Mouse (Mus musculus): ENCODE results near the gene Lsm7. TPM values are rescaled to one million over a fixed set of nuclear protein-coding genes. Genes with fewer than 3 reads are reported as not detected.

The Lsm7 gene
- polyA plus RNA-seq, 1 experiment from 2014 or later: 104 TPM

DNA sequence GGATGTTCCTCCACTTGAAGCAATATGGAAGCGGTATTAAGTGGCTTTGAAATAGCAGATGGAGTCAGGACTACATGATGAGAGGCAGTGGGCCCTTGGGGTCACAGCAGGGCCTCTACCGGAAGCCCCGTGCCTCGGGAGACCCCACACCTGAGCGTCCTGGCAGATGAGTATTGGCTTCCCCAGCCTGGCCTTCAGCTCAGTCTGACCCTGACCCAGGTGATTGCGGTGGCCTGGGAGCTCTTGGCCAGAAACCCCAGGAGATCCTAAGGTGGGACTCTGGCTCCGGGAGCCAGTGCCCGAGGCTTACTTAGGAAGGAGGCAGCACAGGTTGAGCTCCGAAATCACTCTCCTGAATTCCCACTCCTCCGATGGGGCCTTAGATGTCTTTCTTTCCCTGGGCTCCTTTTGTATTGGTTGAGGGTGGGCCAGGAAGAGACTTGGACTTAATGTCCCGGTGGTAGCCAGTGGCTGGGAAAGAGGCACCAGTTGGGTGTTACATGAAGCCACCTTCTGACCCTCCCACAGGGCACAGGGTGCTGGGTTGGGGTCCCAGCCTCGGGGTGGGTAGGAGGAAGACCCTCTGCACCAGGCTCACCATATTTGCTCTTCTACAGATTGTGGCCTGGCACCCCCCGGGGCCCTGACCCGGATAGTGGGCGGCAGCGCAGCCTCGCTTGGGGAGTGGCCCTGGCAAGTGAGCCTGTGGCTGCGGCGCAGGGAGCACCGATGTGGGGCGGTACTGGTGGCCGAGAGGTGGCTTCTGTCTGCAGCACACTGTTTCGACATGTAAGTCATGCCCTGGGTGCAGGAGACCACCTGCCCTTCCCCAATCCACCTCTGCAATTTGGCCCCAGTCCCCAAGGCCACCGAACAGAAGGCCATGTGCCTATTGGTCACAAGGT is 41.8 kb upstream of the Lsm7 start:
- DNase-seq (no peak), ATAC-seq (no peak)
- Histone ChIP-seq H3K36me3 (replicated peaks; ENCODE audit: insufficient read depth, low read length) (peaks cover 12% of the 10 kb centered on the region; the same call in 1 of the 2 replicates), H3K27ac (ENCODE audit: low read depth) (no peak overlapping the region), H3K4me1 (ENCODE audit: insufficient read depth) (peaks cover 15% of the 10 kb centered on the region), H3K4me2 (ENCODE audit: low read depth, low read length) (no peak overlapping the region), H3K9me3 (ENCODE audit: low read length) (no peaks in the 10 kb centered on the region), H3K4me3 (ENCODE audit: low read depth, low read length) (no peak overlapping the region), H3K9ac (replicated peaks) (no peak overlapping the region), H3K27me3 (ENCODE audit: insufficient read depth, low read length) (no peaks in the 10 kb centered on the region)
- no peak for TF ChIP-seq EP300 (IDR thresholded peaks at IDR 0.05; ENCODE audit: low read depth)
- no peak for TF ChIP-seq CTCF (IDR thresholded peaks at IDR 0.05; ENCODE audit: low read depth)
- whole genome bisulfite sequencing (ENCODE audit: insufficient replicate concordance): 69% methylated on average over 24 of the region's 24 CpGs

- no peak overlapping the region for H3K4me3 ChIP-seq (ENCODE audit: low read depth, low read length)
- no peaks in the 10 kb centered on the region for H3K27me3 ChIP-seq (ENCODE audit: insufficient read depth, low read length)
- H3K27ac ChIP-seq (ENCODE audit: low read depth): no peak overlapping the region
- no peak for DNase-seq
- H3K4me2 ChIP-seq (ENCODE audit: low read depth, low read length): no peak overlapping the region
- no peak for ATAC-seq
- 83% methylated on average over 6 of the region's 6 CpGs for WGBS (ENCODE audit: insufficient replicate concordance)
- no peaks in the 10 kb centered on the region for H3K9me3 ChIP-seq (ENCODE audit: low read length)
- peaks cover 12% of the 10 kb centered on the region; the same call in 1 of the 2 replicates for H3K36me3 ChIP-seq (replicated peaks; ENCODE audit: insufficient read depth, low read length)
- TF ChIP-seq CTCF (IDR thresholded peaks at IDR 0.05; ENCODE audit: low read depth) (no peak), EP300 (IDR thresholded peaks at IDR 0.05; ENCODE audit: low read depth) (no peak)
- H3K4me1 ChIP-seq (ENCODE audit: insufficient read depth): peaks cover 13% of the 10 kb centered on the region
- no peak overlapping the region for H3K9ac ChIP-seq (replicated peaks)
Measured at GRCm38 (mm10) chr10:80895697-80896096, 40.7 kb upstream of the Lsm7 start.

DNA sequence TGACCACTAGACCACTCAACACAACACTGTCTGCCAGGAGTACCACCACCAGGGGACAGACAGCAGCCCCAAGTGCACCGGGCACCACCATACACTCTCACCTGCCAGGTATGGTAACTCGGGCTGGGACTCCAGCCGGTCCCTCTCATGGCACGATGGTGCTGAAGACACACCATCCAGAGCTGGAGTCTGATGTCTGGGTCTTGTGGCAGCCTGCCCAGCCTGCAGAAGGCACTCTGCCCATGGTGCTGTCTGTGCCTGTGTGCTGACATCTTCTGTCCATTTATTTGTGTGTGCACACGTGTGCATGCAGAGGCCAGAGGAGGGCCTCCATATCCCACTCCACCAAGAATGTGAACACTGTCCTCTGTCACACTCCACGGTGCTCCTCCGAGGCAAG is 40.1 kb upstream of the Lsm7 start:
- no peak for TF ChIP-seq CTCF (IDR thresholded peaks at IDR 0.05; ENCODE audit: low read depth)
- TF ChIP-seq EP300 (IDR thresholded peaks at IDR 0.05; ENCODE audit: low read depth): no peak
- Histone ChIP-seq H3K27ac (ENCODE audit: low read depth) (no peak overlapping the region), H3K4me3 (ENCODE audit: low read depth, low read length) (no peak overlapping the region), H3K9ac (replicated peaks) (no peak overlapping the region), H3K9me3 (ENCODE audit: low read length) (no peaks in the 10 kb centered on the region), H3K4me2 (ENCODE audit: low read depth, low read length) (no peak overlapping the region), H3K27me3 (ENCODE audit: insufficient read depth, low read length) (peaks cover 2% of the 10 kb centered on the region; the same call in 1 of the 2 replicates), H3K4me1 (ENCODE audit: insufficient read depth) (peaks cover 12% of the 10 kb centered on the region), H3K36me3 (replicated peaks; ENCODE audit: insufficient read depth, low read length) (peaks cover 12% of the 10 kb centered on the region; the same call in 1 of the 2 replicates)
- DNase-seq: no peak
- no peak for ATAC-seq
- WGBS (ENCODE audit: insufficient replicate concordance): 79% methylated on average over 7 of the region's 7 CpGs

DNA sequence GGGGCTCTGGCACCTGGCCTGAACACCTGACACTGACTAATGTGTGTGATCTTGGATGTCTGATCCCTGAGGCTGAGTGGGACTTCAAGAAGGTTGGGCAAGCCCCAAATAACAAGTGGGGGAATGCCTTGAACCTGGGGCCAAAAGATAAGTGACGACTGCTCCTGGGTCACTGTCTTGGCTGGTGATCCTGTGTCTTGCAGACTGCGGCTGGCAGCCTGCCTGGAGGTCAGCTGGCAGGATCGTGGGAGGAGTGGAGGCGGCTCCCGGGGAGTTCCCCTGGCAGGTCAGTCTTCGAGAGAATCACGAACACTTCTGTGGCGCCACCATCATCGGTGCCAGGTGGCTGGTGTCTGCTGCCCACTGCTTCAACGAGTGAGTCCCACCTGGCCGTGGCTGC is 32.2 kb upstream of the Lsm7 start:
- H3K27ac ChIP-seq (ENCODE audit: low read depth): no peak overlapping the region
- ATAC-seq: no peak

GRCm38 (mm10) chr10:80881301-80881700 is 26.3 kb upstream of the Lsm7 start:
- no peak overlapping the region for H3K9ac ChIP-seq (replicated peaks)
- peak; percentile 91 for TF ChIP-seq CTCF (IDR thresholded peaks at IDR 0.05; ENCODE audit: low read depth)
- no peak for TF ChIP-seq EP300 (IDR thresholded peaks at IDR 0.05; ENCODE audit: low read depth)
- H3K36me3 ChIP-seq (replicated peaks; ENCODE audit: insufficient read depth, low read length): no peaks in the 10 kb centered on the region
- DNase-seq (peak; percentile 88), ATAC-seq (no peak)
- H3K9me3 ChIP-seq (ENCODE audit: low read length): no peaks in the 10 kb centered on the region
- H3K4me1 ChIP-seq (ENCODE audit: insufficient read depth): peaks cover 5% of the 10 kb centered on the region; the same call in 1 of the 2 replicates
- no peak overlapping the region for H3K4me2 ChIP-seq (ENCODE audit: low read depth, low read length)
- 25% methylated on average over 10 of the region's 10 CpGs for WGBS (ENCODE audit: insufficient replicate concordance)
- no peak overlapping the region for H3K4me3 ChIP-seq (ENCODE audit: low read depth, low read length)
- no peaks in the 10 kb centered on the region for H3K27me3 ChIP-seq (ENCODE audit: insufficient read depth, low read length)
- no peak overlapping the region for H3K27ac ChIP-seq (ENCODE audit: low read depth)

More for the DNA sequence above, 32.2 kb upstream of the Lsm7 start:
- Histone ChIP-seq H3K9ac (replicated peaks) (no peak overlapping the region), H3K9me3 (ENCODE audit: low read length) (no peaks in the 10 kb centered on the region), H3K27me3 (ENCODE audit: insufficient read depth, low read length) (peaks cover 12% of the 10 kb centered on the region; the same call in 1 of the 2 replicates), H3K36me3 (replicated peaks; ENCODE audit: insufficient read depth, low read length) (no peaks in the 10 kb centered on the region), H3K4me3 (ENCODE audit: low read depth, low read length) (no peak overlapping the region), H3K4me2 (ENCODE audit: low read depth, low read length) (no peak overlapping the region), H3K4me1 (ENCODE audit: insufficient read depth) (no peaks in the 10 kb centered on the region)
- TF ChIP-seq CTCF (IDR thresholded peaks at IDR 0.05; ENCODE audit: low read depth): no peak
- 53% methylated on average over 11 of the region's 11 CpGs for whole genome bisulfite sequencing (ENCODE audit: insufficient replicate concordance)
- DNase-seq: no peak

GRCm38 (mm10) chr10:80880901-80881300 is 25.9 kb upstream of the Lsm7 start:
- no peak for DNase-seq
- peak overlapping the region; percentile 51; the same call in 1 of the 2 replicates for H3K27ac ChIP-seq (ENCODE audit: low read depth)
- 72% methylated on average over 2 of the region's 2 CpGs for WGBS (ENCODE audit: insufficient replicate concordance)

More at GRCm38 (mm10) chr10:80880901-80881300, 25.9 kb upstream of the Lsm7 start:
- Histone ChIP-seq H3K9ac (replicated peaks) (no peak overlapping the region), H3K4me3 (ENCODE audit: low read depth, low read length) (no peak overlapping the region), H3K27me3 (ENCODE audit: insufficient read depth, low read length) (no peaks in the 10 kb centered on the region), H3K4me1 (ENCODE audit: insufficient read depth) (peaks cover 5% of the 10 kb centered on the region; the same call in 1 of the 2 replicates), H3K36me3 (replicated peaks; ENCODE audit: insufficient read depth, low read length) (no peaks in the 10 kb centered on the region), H3K9me3 (ENCODE audit: low read length) (no peaks in the 10 kb centered on the region), H3K4me2 (ENCODE audit: low read depth, low read length) (0 out of 2 replicates have a peak overlapping the region, but pooled peaks have one; percentile 37)
- TF ChIP-seq CTCF (IDR thresholded peaks at IDR 0.05; ENCODE audit: low read depth): no peak; the same call in 1 of the 2 replicates
- no peak for TF ChIP-seq EP300 (IDR thresholded peaks at IDR 0.05; ENCODE audit: low read depth)
- no peak for ATAC-seq
